Mouse (Mus musculus) kidney, adult 9 months (tissue): Measurements from ENCODE around the gene Bmp6.

Source experiments
- DNase-seq: peaks from one replicate; pipeline ENCODE4 v3.0.0; 2022

Bmp6 gene

GRCm38 (mm10) chr13:38437930-38438329 lies 93.0 kb downstream of the Bmp6 start:
- peak; percentile 49 for DNase-seq

DNA sequence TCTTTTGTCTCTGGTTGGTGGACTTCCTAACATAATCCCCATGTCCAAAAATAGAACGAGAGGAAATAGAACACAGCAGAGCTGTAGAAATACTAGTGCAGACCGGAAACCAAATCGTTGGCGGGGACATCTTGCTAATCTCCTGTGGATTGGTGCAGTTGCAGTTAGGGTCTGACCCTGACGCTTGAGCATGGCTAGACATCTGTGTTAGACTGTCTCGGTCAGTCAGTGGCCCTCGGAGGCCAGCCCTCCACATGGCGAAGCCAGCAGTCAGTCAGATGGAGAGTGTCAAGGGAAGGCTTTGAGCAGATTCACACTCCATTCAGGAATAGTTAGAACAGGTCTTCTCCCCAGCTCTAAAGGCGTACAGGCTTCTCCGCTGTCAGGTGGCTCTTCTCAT lies 95.3 kb downstream of the Bmp6 start:
- no peak for DNase-seq

DNA sequence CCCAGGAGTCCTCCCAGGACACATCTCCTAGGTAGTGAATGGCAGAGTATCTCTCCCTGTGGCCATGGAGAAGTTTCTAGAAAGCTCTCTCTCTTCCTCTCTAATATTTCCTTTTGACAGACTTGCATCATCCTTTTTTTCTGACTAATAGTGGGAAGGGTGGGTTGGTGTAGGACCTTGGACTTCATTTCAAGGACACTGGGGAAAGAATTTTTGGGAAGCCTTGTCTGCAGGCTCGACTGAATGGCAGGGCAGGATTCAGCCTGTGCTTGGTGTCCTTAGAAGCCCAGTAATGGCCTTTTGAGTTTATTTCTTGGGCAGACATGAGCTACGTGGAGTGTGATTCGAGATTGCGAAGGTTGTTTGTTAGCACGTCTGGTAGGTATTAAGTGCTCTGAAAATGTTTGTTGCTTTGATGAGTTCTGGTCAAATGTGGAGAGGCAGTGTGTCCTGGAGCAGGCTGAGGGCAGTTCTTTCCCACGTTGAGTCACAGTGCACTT lies 103.7 kb downstream of the Bmp6 start:
- DNase-seq = no peak

DNA sequence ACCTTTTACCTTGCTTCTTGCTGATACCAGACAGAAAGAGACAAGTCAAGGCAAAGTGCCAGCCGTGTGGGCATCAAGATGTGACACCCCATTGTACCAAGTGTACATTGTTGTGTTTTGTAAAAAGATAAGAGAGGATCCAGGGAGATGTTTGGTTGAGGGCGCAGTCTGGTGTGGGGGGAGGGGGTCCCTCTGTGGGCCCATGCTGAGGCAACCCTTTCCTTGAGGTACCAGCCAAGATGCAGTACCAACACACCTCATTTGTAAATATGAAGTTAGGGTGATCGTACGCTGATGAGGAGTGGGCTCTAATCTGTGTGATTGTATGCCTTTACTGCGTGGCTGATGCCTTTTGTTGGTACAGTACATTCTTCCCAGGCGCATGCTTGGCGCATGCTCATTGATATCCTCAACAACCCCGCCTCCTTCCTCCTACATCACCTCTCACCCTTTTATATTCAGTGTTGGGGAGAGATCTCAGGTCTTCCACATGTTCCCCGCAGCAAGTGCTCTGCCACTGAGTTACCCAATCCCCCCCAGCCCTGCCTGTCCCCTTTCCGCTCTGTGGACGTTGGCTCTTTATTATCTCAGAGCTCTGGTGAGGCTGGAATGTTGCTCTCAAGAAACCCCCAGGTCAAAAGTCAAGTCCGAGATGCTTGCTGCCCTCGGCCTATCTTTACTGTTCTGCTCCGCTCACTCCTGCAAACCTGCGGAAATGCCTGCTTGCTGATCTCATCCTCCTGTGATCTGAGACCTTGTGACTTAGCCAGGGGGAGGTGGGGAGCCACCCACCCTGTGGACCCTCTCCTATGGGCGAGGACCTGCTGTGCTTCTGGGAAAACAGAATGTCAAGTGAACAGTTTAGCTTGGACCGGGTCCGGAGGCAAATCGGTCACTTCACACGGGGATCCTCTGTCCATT lies 105.4 kb downstream of the Bmp6 start:
- DNase-seq = peak; percentile 23

- DNase-seq = no peak
Measured at GRCm38 (mm10) chr13:38451446-38451845, 106.5 kb downstream of the Bmp6 start.

- peak; percentile 33 for DNase-seq
Measured at GRCm38 (mm10) chr13:38463410-38463809, 118.5 kb downstream of the Bmp6 start.

GRCm38 (mm10) chr13:38470882-38471281 lies 126.0 kb downstream of the Bmp6 start:
- no peak for DNase-seq

DNA sequence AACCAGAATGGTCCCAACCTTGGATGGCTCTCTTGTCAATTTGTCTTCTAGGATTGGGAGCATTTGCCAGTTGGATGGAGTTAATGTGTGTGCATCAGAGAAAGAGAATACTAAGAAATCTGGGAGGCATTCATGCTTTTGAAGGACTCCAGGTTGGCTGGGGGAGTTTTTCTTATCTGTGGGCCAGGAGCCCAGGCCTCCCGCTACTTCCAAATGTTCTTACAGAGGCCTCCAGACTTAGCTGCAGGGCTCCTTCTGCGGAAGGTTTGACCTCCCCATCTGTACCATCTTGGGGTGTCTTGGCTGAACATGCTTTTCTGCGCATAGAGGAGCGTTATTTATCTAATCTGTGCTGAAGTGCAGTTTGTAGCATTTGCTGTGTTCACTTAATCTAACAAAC lies 127.7 kb downstream of the Bmp6 start:
- no peak for DNase-seq

DNA sequence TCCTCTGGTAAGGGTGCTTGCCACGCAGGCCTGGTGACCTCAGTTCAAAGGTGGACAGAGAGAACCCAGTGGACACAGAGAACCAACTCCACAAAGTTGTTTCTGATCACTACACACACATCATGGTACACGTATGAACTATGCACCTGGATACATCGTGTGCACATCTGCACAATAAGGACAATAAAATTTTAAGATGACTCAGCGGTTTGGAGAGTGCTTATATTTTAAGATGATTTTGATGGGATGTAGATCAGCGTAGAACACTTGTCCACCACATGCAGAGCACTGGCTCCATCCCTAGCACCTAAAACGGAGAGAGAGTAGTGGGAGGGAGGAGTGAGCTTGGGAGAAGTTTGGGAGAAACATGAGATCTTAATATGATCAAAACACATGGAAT lies 128.6 kb downstream of the Bmp6 start:
- no peak for DNase-seq

DNA sequence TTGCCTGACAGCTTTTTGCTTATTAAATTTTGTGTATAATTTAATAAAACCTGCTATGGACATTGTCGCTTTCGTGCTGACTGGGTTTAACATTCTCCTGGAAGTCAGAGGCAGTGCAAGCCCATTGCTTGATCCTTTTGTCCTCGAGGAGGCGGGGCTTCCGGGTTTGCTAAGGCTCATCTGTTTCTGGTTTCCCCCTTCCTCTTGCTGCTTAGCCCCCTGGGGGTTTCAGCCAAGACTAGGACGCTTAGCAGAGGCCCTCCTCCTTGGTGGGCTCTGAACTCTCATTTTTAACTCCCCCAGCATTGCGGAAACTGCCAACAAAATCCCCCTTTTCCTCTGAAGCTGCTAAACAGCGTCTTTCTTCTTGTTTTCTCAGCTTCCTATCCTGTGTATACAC lies 132.0 kb downstream of the Bmp6 start:
- DNase-seq = no peak

DNA sequence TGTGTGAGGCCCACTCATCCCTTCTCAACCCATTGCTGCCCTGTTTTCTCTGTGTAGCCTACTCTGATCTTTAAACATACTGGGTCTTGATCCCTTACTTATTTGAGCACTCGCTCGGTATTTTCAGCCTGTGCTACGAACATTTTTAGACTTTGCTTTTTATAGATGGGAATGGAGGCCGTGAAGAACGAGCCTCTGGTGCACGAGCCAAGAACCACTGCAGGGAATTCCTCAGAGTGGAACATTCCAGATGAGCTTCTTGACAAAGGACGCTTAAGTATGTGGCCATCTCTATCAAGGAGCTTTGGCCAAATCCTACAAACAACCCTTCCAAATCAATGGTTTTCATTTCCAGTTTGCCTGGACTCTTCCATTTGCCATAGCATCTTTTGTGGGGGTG lies 136.1 kb downstream of the Bmp6 start:
- no peak for DNase-seq

DNA sequence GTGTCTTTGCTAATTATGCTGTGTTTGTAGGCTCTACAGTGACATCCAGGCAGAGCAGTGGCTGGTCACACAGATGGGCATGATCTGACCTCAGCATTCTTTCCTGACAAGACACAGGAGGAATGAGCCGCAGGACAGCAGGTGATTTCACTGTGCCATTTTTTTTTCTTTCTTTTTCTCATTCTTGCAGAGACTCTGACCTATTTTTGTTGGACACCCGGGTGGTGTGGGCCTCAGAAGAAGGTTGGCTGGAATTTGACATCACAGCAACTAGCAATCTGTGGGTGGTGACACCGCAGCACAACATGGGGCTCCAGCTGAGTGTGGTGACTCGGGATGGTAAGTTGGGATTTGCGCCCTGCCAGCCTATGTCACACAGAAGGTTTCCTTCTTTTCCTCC lies 139.8 kb downstream of the Bmp6 start:
- DNase-seq = no peak

- peak; percentile 33 for DNase-seq
Measured at GRCm38 (mm10) chr13:38486767-38487166, 141.9 kb downstream of the Bmp6 start.

- no peak for DNase-seq
Measured at GRCm38 (mm10) chr13:38496715-38497114, 151.8 kb downstream of the Bmp6 start.

DNA sequence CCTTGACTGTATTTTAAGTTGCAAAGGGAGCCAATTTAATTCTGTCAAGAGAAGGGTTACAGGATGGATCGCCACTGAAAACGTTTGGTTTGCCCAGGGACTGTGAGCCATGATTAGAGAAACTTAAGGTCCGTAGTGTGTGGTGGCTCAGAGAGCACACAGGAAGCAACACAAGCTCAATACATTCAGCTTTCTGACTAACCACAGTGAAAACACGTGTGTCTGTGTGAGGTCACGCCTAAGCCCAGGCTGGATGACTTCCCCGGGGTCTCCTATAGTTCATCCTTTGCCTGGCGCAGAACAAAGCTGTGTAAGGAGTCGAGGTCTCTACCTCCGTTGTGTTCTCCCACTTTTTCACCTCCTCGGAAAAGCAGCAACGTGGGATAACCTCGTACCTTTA lies 156.4 kb downstream of the Bmp6 start:
- DNase-seq = no peak

- no peak for DNase-seq
Measured at GRCm38 (mm10) chr13:38503137-38503849, 158.4 kb downstream of the Bmp6 start.

DNA sequence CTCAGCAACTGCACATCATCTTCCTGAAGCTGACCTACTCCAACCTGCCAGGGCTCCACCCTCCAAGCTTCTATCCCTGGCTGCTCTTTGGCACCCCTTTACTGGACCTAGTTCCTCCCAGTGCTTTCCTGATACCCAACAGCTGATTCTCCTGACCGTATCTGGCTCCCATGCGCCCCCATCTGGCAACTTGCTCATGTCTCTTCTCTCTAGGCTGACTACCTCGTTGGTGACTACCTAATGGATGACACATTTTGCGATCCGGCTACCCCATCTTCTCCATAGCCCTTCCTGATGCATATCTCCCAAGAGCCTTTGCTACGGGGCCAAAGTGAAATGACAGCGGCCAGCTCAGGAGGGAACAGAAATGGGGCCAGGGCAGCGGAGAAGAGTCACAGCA lies 161.4 kb downstream of the Bmp6 start:
- peak; percentile 64 for DNase-seq

GRCm38 (mm10) chr13:38506936-38507335 lies 162.0 kb downstream of the Bmp6 start:
- DNase-seq = no peak

- peak; percentile 55 for DNase-seq
Measured at GRCm38 (mm10) chr13:38509681-38510341, 164.9 kb downstream of the Bmp6 start.

GRCm38 (mm10) chr13:38511979-38512378 lies 167.1 kb downstream of the Bmp6 start:
- DNase-seq = no peak

GRCm38 (mm10) chr13:38513921-38514320 lies 169.0 kb downstream of the Bmp6 start:
- no peak for DNase-seq

DNA sequence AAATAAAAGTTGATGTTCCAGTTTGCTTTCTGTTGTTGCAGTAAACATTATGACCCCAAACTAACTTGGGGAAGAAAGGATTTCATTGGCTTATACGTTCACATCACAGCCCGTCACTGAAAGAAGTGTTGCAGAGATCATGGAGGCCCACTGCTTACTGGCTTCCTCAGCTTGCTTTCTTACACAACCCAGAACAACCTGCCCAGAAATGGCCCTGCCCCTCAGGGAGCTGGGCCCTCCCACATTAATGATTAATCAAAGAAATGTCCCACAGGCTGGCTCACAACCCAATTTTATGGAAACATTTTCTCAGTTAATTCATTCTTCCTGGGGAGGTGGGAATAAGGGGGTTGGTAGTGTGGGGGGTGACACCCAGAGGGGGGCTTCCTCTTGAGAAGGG lies 170.5 kb downstream of the Bmp6 start:
- peak; percentile 82 for DNase-seq

- DNase-seq = no peak
Measured at GRCm38 (mm10) chr13:38515845-38516244, 170.9 kb downstream of the Bmp6 start.
